Mouse (Mus musculus) adipocyte (in vitro differentiated cells): Measurements from ENCODE around the gene Nxnl1.

ENCODE experiments used
- DNase-seq: peaks from one replicate; pipeline ENCODE4 v3.0.0-alpha.2; 2016; ENCODE audit warnings: low spot score

The Nxnl1 gene

GRCm38 (mm10) chr8:71554644-71555043 lies 11.8 kb downstream of the Nxnl1 start:
- no peak for DNase-seq

- DNase-seq = no peak
These were observed 12.4 kb downstream of the Nxnl1 start for GRCm38 (mm10) chr8:71554001-71554400.

GRCm38 (mm10) chr8:71552770-71553169 lies 13.6 kb downstream of the Nxnl1 start:
- DNase-seq = no peak

- DNase-seq = no peak
These were observed 15.6 kb downstream of the Nxnl1 start for GRCm38 (mm10) chr8:71550754-71551153.

- no peak for DNase-seq
These were observed 18.8 kb downstream of the Nxnl1 start for GRCm38 (mm10) chr8:71547590-71547989.

- DNase-seq = no peak
These were observed 21.3 kb downstream of the Nxnl1 start for GRCm38 (mm10) chr8:71545053-71545452.

- no peak for DNase-seq
These were observed 22.6 kb downstream of the Nxnl1 start for GRCm38 (mm10) chr8:71543755-71544154.

- DNase-seq = peak; percentile 99
These were observed 23.6 kb downstream of the Nxnl1 start, which contains the start of gene Mvb12a for GRCm38 (mm10) chr8:71542632-71543343. TSS of gene Mvb12a (plus strand) at chr8:71542922.

- DNase-seq = peak; percentile 86
These were observed 29.2 kb downstream of the Nxnl1 start, which contains the start of gene Bst2 for GRCm38 (mm10) chr8:71537028-71537867. TSS of gene Bst2 (minus strand) at chr8:71537456.

GRCm38 (mm10) chr8:71535663-71536062 lies 30.7 kb downstream of the Nxnl1 start:
- DNase-seq = no peak

- DNase-seq = no peak
These were observed 32.1 kb downstream of the Nxnl1 start for GRCm38 (mm10) chr8:71534263-71534810.

GRCm38 (mm10) chr8:71530735-71531467 lies 35.5 kb downstream of the Nxnl1 start:
- DNase-seq = peak; percentile 50

- no peak for DNase-seq
These were observed 37.9 kb downstream of the Nxnl1 start for GRCm38 (mm10) chr8:71528362-71529073.

GRCm38 (mm10) chr8:71527162-71527870 lies 39.1 kb downstream of the Nxnl1 start:
- DNase-seq = no peak

GRCm38 (mm10) chr8:71526272-71526671 lies 40.1 kb downstream of the Nxnl1 start:
- no peak for DNase-seq

GRCm38 (mm10) chr8:71525226-71526050 lies 41.0 kb downstream of the Nxnl1 start, which contains the start of gene Ccdc194:
TSS of gene Ccdc194 (minus strand) at chr8:71525711.
- no peak for DNase-seq

GRCm38 (mm10) chr8:71521634-71522033 lies 44.8 kb downstream of the Nxnl1 start:
- peak; percentile 97 for DNase-seq

- DNase-seq = peak; percentile 89
These were observed 47.2 kb downstream of the Nxnl1 start for GRCm38 (mm10) chr8:71519037-71519825.

GRCm38 (mm10) chr8:71516786-71517185 lies 49.6 kb downstream of the Nxnl1 start:
- DNase-seq = no peak
